Mouse (Mus musculus): ENCODE data around the gene Cma2. TPM values are rescaled to one million over a fixed set of nuclear protein-coding genes. Genes with fewer than 3 reads are reported as not detected.
"Not testable (repeated sequence)": the region's sequence is repeated elsewhere in the genome, so short reads cannot be mapped to it uniquely, and the experiment has no call there.

Cma2 gene
- polyA plus RNA-seq, 1 experiment from 2014 or later, result not detected

- Histone ChIP-seq H3K9me3 (replicated peaks; ENCODE audit: control insufficient read depth, low read length) (no peaks in the 10 kb centered on the region), H3K36me3 (replicated peaks; ENCODE audit: control insufficient read depth, insufficient read depth, low read depth, low read length) (no peaks in the 10 kb centered on the region), H3K4me3 (ENCODE audit: low read depth, low read length) (no peak overlapping the region), H3K27me3 (ENCODE audit: control insufficient read depth, insufficient read depth, low read length) (no peaks in the 10 kb centered on the region), H3K9ac (replicated peaks; ENCODE audit: low read length) (no peak overlapping the region), H3K27ac (replicated peaks; ENCODE audit: low read depth, low read length) (no peak overlapping the region), H3K4me2 (ENCODE audit: low read depth, low read length) (no peak overlapping the region), H3K4me1 (ENCODE audit: control insufficient read depth, insufficient read depth, low read length) (no peaks in the 10 kb centered on the region)
- DNase-seq (ENCODE audit: low spot score) (no peak), ATAC-seq (replicated peaks; ENCODE audit: insufficient number of reproducible peaks, low FRiP score, low TSS enrichment, low read depth) (no peak)
- 69% methylated on average over 3 of the region's 3 CpGs for WGBS
Observed at GRCm38 (mm10) chr14:56013147-56013546, 62.4 kb downstream of the Cma2 start.

- 92% methylated on average over 2 of the region's 2 CpGs for WGBS
- DNase-seq (ENCODE audit: low spot score), result no peak
- no peak overlapping the region for H3K9ac ChIP-seq (replicated peaks; ENCODE audit: low read length)
Observed at GRCm38 (mm10) chr14:56013924-56014323, 63.1 kb downstream of the Cma2 start.

GRCm38 (mm10) chr14:56017671-56018070, 66.9 kb downstream of the Cma2 start, which contains the start of gene Mcpt1:
Mcpt1 (plus strand) TSS chr14:56017971.
- ATAC-seq (replicated peaks; ENCODE audit: insufficient number of reproducible peaks, low FRiP score, low TSS enrichment, low read depth); H3K4me1 ChIP-seq (ENCODE audit: control insufficient read depth, insufficient read depth, low read length); H3K27ac ChIP-seq (replicated peaks; ENCODE audit: low read depth, low read length); H3K4me2 ChIP-seq (ENCODE audit: low read depth, low read length); DNase-seq (ENCODE audit: low spot score); H3K9ac ChIP-seq (replicated peaks; ENCODE audit: low read length); H3K9me3 ChIP-seq (replicated peaks; ENCODE audit: control insufficient read depth, low read length); H3K36me3 ChIP-seq (replicated peaks; ENCODE audit: control insufficient read depth, insufficient read depth, low read depth, low read length); H3K4me3 ChIP-seq (ENCODE audit: low read depth, low read length); H3K27me3 ChIP-seq (ENCODE audit: control insufficient read depth, insufficient read depth, low read length): not testable (repeated sequence)
- 87% methylated on average over 3 of the region's 3 CpGs for WGBS

More at GRCm38 (mm10) chr14:56013924-56014323, 63.1 kb downstream of the Cma2 start:
- Histone ChIP-seq H3K27me3 (ENCODE audit: control insufficient read depth, insufficient read depth, low read length) (no peaks in the 10 kb centered on the region), H3K4me2 (ENCODE audit: low read depth, low read length) (no peak overlapping the region), H3K36me3 (replicated peaks; ENCODE audit: control insufficient read depth, insufficient read depth, low read depth, low read length) (no peaks in the 10 kb centered on the region), H3K27ac (replicated peaks; ENCODE audit: low read depth, low read length) (no peak overlapping the region), H3K4me1 (ENCODE audit: control insufficient read depth, insufficient read depth, low read length) (no peaks in the 10 kb centered on the region), H3K9me3 (replicated peaks; ENCODE audit: control insufficient read depth, low read length) (no peaks in the 10 kb centered on the region), H3K4me3 (ENCODE audit: low read depth, low read length) (no peak overlapping the region)
- ATAC-seq (replicated peaks; ENCODE audit: insufficient number of reproducible peaks, low FRiP score, low TSS enrichment, low read depth), result no peak

GRCm38 (mm10) chr14:56019446-56019845, 68.7 kb downstream of the Cma2 start:
- no peak overlapping the region for H3K4me2 ChIP-seq (ENCODE audit: low read depth, low read length)
- H3K4me3 ChIP-seq (ENCODE audit: low read depth, low read length), result no peak overlapping the region
- no peak overlapping the region for H3K27ac ChIP-seq (replicated peaks; ENCODE audit: low read depth, low read length)
- no peaks in the 10 kb centered on the region for H3K9me3 ChIP-seq (replicated peaks; ENCODE audit: control insufficient read depth, low read length)
- no peak overlapping the region for H3K9ac ChIP-seq (replicated peaks; ENCODE audit: low read length)
- no peak for ATAC-seq (replicated peaks; ENCODE audit: insufficient number of reproducible peaks, low FRiP score, low TSS enrichment, low read depth)
- no peak for DNase-seq (ENCODE audit: low spot score)
- no peaks in the 10 kb centered on the region for H3K27me3 ChIP-seq (ENCODE audit: control insufficient read depth, insufficient read depth, low read length)
- H3K4me1 ChIP-seq (ENCODE audit: control insufficient read depth, insufficient read depth, low read length), result no peaks in the 10 kb centered on the region
- no peaks in the 10 kb centered on the region for H3K36me3 ChIP-seq (replicated peaks; ENCODE audit: control insufficient read depth, insufficient read depth, low read depth, low read length)
- WGBS, result 75% methylated on average over 1 of the region's 1 CpGs

GRCm38 (mm10) chr14:56021305-56021704, 70.5 kb downstream of the Cma2 start:
- H3K9ac ChIP-seq (replicated peaks; ENCODE audit: low read length); H3K36me3 ChIP-seq (replicated peaks; ENCODE audit: control insufficient read depth, insufficient read depth, low read depth, low read length); H3K27me3 ChIP-seq (ENCODE audit: control insufficient read depth, insufficient read depth, low read length); H3K9me3 ChIP-seq (replicated peaks; ENCODE audit: control insufficient read depth, low read length); H3K27ac ChIP-seq (replicated peaks; ENCODE audit: low read depth, low read length); DNase-seq (ENCODE audit: low spot score); H3K4me2 ChIP-seq (ENCODE audit: low read depth, low read length); H3K4me1 ChIP-seq (ENCODE audit: control insufficient read depth, insufficient read depth, low read length); H3K4me3 ChIP-seq (ENCODE audit: low read depth, low read length); ATAC-seq (replicated peaks; ENCODE audit: insufficient number of reproducible peaks, low FRiP score, low TSS enrichment, low read depth): not testable (repeated sequence)
- 77% methylated on average over 3 of the region's 4 CpGs for WGBS

Other genes with a start within 250 kb of the Cma2 start
- 1.1 and 1.5 TPM in 2 replicates for gene Tgm1, start 237.1 kb upstream of the Cma2 start, polyA plus RNA-seq (2014; fragmentation: Nextera tagmentation; extraction: Ambion mirVana)
- 19.9 and 21.5 TPM in 2 replicates for gene Rabggta, start 228.7 kb upstream of the Cma2 start, polyA plus RNA-seq (2014; fragmentation: Nextera tagmentation; extraction: Ambion mirVana)
- gene Dhrs1, start 205.3 kb upstream of the Cma2 start, polyA plus RNA-seq (2014; fragmentation: Nextera tagmentation; extraction: Ambion mirVana), result 75.9 and 84.8 TPM in 2 replicates
- 53.8 and 59.4 TPM in 2 replicates for gene Nop9, start 205.3 kb upstream of the Cma2 start, polyA plus RNA-seq (2014; fragmentation: Nextera tagmentation; extraction: Ambion mirVana)
- 0.18 and 0.35 TPM in 2 replicates for gene Cideb, start 192.5 kb upstream of the Cma2 start, polyA plus RNA-seq (2014; fragmentation: Nextera tagmentation; extraction: Ambion mirVana)
- 0.31 and 0.34 TPM in 2 replicates for gene Ltb4r2, start 189.6 kb upstream of the Cma2 start, polyA plus RNA-seq (2014; fragmentation: Nextera tagmentation; extraction: Ambion mirVana)
- not detected in 2 replicates for gene Ltb4r1, start 185.0 kb upstream of the Cma2 start, polyA plus RNA-seq (2014; fragmentation: Nextera tagmentation; extraction: Ambion mirVana)
- 10.6 and 13.0 TPM in 2 replicates for gene Adcy4, start 166.9 kb upstream of the Cma2 start, polyA plus RNA-seq (2014; fragmentation: Nextera tagmentation; extraction: Ambion mirVana)
- 33.7 and 38.8 TPM in 2 replicates for gene Ripk3, start 162.1 kb upstream of the Cma2 start, polyA plus RNA-seq (2014; fragmentation: Nextera tagmentation; extraction: Ambion mirVana)
- 53.7 and 61.6 TPM in 2 replicates for gene Nfatc4, start 127.8 kb upstream of the Cma2 start, polyA plus RNA-seq (2014; fragmentation: Nextera tagmentation; extraction: Ambion mirVana)
- gene Nynrin, start 97.0 kb upstream of the Cma2 start, polyA plus RNA-seq (2014; fragmentation: Nextera tagmentation; extraction: Ambion mirVana), result 13.6 and 19.4 TPM in 2 replicates
- 0.07 and 0.17 TPM in 2 replicates for gene Cbln3, start 66.6 kb upstream of the Cma2 start, polyA plus RNA-seq (2014; fragmentation: Nextera tagmentation; extraction: Ambion mirVana)
- 10.4 and 11.9 TPM in 2 replicates for gene Khnyn, start 66.0 kb upstream of the Cma2 start, polyA plus RNA-seq (2014; fragmentation: Nextera tagmentation; extraction: Ambion mirVana)
- gene Sdr39u1, start 50.7 kb upstream of the Cma2 start, polyA plus RNA-seq (2014; fragmentation: Nextera tagmentation; extraction: Ambion mirVana), result 55.7 and 59.4 TPM in 2 replicates
- not detected in 2 replicates for gene Cma1, start 6.3 kb upstream of the Cma2 start, polyA plus RNA-seq (2014; fragmentation: Nextera tagmentation; extraction: Ambion mirVana)
- gene Mcpt1, start 67.0 kb downstream of the Cma2 start, polyA plus RNA-seq (2014; fragmentation: Nextera tagmentation; extraction: Ambion mirVana), result not detected in 2 replicates
- gene Mcpt9, start 79.5 kb downstream of the Cma2 start, polyA plus RNA-seq (2014; fragmentation: Nextera tagmentation; extraction: Ambion mirVana), result not detected in 2 replicates
- not detected in 2 replicates for gene Mcpt2, start 91.1 kb downstream of the Cma2 start, polyA plus RNA-seq (2014; fragmentation: Nextera tagmentation; extraction: Ambion mirVana)
- gene Mcpt4, start 111.3 kb downstream of the Cma2 start, polyA plus RNA-seq (2014; fragmentation: Nextera tagmentation; extraction: Ambion mirVana), result not detected in 2 replicates
- gene Mcpt8, start 134.3 kb downstream of the Cma2 start, polyA plus RNA-seq (2014; fragmentation: Nextera tagmentation; extraction: Ambion mirVana), result not detected in 2 replicates
- gene Ctsg, start 151.6 kb downstream of the Cma2 start, polyA plus RNA-seq (2014; fragmentation: Nextera tagmentation; extraction: Ambion mirVana), result not detected in 2 replicates
- gene Gzme, start 169.6 kb downstream of the Cma2 start, polyA plus RNA-seq (2014; fragmentation: Nextera tagmentation; extraction: Ambion mirVana), result not detected in 2 replicates
- not detected in 2 replicates for gene Gzmd, start 181.6 kb downstream of the Cma2 start, polyA plus RNA-seq (2014; fragmentation: Nextera tagmentation; extraction: Ambion mirVana)
- gene Gzmg, start 208.6 kb downstream of the Cma2 start, polyA plus RNA-seq (2014; fragmentation: Nextera tagmentation; extraction: Ambion mirVana), result not detected in 2 replicates
- gene Gzmn, start 223.6 kb downstream of the Cma2 start, polyA plus RNA-seq (2014; fragmentation: Nextera tagmentation; extraction: Ambion mirVana), result not detected in 2 replicates